Mouse (Mus musculus) adrenal gland, adult (tissue): ENCODE results near the gene Hmbs.
A peak's percentile ranks its signal among the peaks of the same experiment; 100 is the strongest.
"Not testable (repeated sequence)": the region's sequence is repeated elsewhere in the genome, so short reads cannot be mapped to it uniquely, and the experiment has no call there.

ENCODE experiments used
- DNase-seq, 2 experiments: peaks; one replicate each; pipeline ENCODE4 v3.0.0; 2022 to 2023; ENCODE audit warnings: low spot score in 1 of 2; ENCODE audit not compliant: inconsistent age in 2 of 2

Gene Hmbs

GRCm38 (mm10) chr9:44325032-44325767 lies 18.8 kb downstream of the Hmbs start:
- not testable (repeated sequence) for DNase-seq

GRCm38 (mm10) chr9:44324147-44324546 lies 19.9 kb downstream of the Hmbs start:
- DNase-seq, result peak; percentile 73 to 86

DNA sequence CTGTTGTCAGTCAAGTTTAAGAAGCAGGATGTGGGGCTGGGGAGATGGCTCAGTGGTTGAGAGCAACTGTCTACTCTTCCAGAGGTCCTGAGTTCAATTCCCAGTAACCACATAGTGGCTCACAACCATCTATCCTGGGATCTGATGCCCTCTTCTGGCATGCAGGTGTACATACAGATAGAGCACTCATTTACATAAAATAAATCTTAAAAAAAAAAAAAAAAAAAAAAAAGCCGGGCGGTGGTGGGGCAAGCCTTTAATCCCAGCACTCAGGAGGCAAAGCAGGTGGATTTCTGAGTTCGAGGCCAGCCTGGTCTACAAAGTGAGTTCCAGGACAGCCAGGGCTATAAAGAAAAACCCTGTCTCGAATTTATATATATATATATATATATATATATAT lies 20.4 kb downstream of the Hmbs start:
- not testable (repeated sequence) for DNase-seq

DNA sequence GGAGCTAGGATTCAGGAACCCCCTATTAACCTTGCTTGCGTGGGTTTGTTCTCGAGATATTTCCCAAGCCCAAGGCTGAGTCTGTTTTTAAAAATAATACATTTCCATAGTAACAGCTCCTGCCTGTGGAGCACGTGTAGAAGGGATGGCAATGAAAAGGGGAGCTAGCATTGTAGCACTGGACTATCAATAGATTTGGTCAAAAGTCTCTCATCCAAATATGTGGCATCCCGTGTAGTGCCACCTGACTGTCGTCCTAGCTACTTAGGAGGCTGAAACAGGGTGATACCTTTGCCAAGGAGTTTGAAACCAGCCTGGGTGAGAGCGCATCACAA lies 23.3 kb downstream of the Hmbs start:
- DNase-seq, result no peak

DNA sequence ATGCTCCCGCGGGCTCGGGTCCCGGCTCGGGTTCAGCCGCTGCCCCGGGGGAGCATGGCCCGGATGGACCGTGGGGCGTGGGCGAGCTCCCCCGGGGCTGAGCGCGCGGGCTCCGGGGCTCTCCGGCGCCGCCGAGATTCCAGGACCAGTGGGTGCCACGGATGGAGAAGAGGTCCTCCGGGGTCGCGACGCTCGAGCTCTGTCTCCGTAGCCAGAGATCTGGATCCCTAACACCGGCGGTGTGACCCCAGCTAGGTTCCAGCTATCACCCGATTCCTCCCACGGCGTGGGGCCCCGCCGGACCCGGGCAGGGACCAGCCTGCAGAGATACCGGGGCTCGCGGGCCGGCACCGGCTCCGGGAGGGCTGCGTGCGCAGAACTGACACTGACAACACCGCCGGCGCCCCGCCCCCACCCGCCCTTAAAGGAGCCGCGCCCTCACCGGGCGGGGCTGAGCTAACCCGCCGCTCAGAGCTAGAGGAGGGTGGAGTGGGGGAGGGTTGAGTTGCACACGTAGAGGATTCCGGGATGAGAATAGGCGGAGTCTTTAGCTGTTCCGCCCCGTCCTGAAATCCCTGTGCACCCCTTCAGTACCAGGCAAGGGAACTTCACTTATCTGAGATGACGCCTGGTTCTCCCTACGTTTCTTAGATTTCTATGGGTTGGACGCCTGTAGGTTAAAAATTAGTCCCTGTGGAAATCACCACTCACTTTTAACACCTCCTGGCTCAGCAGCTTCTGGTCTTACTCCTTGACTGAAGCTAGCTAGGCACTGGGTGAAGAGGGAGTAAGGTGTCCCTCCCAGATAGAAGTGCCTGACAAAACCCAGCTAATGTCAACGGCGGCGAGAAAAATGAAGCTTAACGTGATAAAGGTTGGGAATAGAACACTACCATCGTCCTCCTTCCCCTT lies 23.9 kb downstream of the Hmbs start, which contains the start of gene C2cd2l:
C2cd2l (minus strand) TSS at position 399 of the 912 bp plus-strand sequence.
- DNase-seq, result peak; percentile 93 to 96

GRCm38 (mm10) chr9:44319105-44319886 lies 24.7 kb downstream of the Hmbs start:
- peak in 1 of 2 experiments; percentile 83 for DNase-seq

- peak in 1 of 2 experiments; percentile 76 for DNase-seq
Observed at GRCm38 (mm10) chr9:44318826-44319095, 25.3 kb downstream of the Hmbs start.

- peak in 1 of 2 experiments; percentile 8 for DNase-seq
Observed at GRCm38 (mm10) chr9:44318076-44318825, 25.8 kb downstream of the Hmbs start.

DNA sequence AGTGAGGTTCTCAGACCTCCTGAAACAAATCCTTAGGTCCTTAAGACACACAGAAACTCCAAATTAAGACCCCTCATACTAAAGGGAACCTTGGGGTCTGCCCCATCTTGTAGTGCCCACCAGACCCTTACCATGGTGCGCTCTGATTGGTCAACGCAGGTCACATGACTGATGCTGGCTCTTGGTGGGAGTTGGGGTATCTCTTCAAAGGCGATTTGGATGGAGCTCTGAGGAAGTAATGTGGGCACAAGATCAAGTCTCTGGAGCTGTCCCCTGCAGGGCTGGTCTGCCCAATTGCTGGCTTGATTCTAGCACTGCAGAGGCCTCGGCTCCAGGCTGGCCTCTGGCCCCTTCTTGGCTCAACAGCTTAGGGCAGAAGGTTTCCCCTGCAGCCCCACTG lies 26.6 kb downstream of the Hmbs start:
- DNase-seq, result no peak

DNA sequence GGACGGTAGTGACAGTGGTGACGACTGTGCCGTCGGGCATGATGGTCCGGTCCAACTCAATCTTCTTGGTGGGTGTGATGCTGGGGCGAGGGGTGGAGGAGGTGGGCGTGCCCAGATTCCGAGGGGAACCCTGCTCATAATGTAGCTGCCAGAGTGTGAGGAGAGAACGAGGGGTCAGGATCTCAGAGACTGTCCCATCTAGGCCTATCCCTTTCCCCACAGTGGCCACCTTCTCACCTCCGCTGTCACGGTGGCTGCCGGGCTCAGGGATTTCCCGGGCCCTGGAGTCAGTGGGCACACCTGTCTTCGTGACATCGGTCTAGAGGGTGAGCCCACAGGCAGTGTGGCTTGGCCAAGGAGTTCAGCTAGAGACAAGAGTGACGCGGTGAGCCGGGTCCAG lies 29.1 kb downstream of the Hmbs start:
- DNase-seq, result no peak

GRCm38 (mm10) chr9:44314257-44314547 lies 29.8 kb downstream of the Hmbs start:
- no peak for DNase-seq

DNA sequence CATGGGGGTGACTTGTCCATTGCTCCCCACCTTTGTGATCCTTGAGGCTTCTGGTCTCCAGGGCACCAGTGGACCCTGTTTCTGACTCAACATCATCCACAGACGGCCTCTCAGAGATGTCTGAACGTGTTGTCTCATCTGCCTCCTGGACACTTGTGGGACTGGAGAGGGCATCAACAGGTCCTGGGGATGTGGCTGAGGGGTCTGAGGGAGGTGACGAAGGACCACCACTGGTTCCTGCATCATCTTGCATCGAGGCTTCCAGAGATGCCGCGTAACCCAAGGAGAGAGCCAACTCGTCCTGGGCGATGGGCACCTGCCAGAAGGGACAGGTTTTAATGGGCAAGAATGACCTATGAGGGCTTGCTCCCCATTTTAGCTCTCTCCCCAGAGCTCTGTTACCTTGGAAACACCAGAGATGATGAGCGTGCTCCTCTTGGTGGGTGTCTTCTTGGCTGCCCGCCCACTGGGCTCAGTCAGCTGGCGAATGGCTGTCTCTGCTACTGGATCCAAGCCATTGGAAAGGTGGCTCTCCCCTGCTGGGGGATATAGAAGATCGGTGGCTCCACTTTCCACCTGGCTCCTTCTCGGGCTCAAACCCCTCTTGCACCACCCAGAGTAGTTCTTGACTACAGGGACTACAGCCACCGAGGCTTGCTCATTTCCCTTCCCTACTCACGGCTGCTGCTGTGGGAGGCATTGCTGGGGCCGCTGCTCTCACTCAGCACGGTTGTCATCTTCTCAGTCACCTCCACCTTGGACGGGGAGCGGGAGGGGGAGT lies 30.4 kb downstream of the Hmbs start:
- DNase-seq, result no peak

GRCm38 (mm10) chr9:44311136-44312134 lies 32.6 kb downstream of the Hmbs start:
- DNase-seq, result peak in 1 of 2 experiments; percentile 79

DNA sequence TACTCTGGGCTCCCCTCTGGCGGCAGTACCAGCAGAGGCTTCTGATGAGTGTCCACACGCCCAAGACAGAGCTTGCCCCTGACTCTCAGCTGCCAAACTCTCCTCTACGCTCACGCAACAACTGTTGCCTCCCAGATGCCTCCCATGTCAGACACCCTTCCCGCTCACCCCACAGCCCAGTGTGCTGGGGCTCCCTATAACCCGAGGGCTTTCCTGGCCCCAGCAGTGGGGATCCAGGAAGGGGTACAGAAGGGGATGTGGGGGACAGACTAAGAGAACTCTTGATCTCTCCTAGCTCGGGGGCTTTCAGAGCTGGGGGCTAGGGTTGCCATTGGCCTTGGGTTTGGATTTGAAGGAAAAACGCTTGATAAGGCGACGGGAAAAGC lies 33.3 kb downstream of the Hmbs start:
- DNase-seq, result no peak

DNA sequence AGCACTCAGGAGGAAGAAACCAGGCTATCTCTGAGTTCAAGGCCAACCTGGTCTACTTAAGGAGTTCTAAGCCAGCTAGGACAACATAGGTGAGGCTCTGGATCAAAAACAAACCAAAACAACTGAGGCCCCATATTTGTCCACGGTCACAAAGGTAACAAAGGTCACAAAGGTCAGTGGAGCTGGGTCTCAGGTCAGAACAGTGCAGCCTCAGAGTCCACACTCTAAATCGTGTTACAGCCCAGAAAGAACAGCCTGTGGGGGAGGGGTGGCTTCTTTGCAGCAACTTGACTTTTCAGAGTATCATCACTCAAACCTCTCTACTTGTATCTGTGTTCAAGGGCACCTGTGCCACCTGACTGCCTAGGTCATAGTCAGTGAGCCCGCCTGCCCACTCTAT lies 34.3 kb downstream of the Hmbs start:
- no peak for DNase-seq

DNA sequence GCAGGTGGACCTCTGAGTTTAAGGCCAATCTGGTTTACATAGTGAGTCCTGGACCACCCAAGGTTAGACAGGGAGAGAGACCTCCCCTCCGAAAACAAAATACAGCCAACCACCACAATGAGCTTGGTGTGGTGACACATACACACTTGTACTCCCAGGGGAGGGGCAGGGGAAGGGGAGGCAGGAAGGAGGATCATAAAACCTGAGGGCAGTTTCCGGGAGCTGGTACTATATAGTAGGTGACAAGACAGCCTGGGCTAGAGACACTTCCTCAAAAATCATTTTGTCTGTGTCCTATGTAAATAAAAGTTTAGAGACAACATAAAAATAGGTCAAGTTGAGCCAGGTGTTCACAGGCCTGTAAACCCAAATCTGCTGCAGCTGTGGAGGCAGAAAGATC lies 36.8 kb downstream of the Hmbs start:
- no peak for DNase-seq

GRCm38 (mm10) chr9:44306532-44306931 lies 37.5 kb downstream of the Hmbs start:
- no peak for DNase-seq

- peak; percentile 99 for DNase-seq
Observed at GRCm38 (mm10) chr9:44305466-44306079, 38.5 kb downstream of the Hmbs start, which contains the start of gene Hinfp. Gene Hinfp (minus strand): TSS chr9:44305671.

DNA sequence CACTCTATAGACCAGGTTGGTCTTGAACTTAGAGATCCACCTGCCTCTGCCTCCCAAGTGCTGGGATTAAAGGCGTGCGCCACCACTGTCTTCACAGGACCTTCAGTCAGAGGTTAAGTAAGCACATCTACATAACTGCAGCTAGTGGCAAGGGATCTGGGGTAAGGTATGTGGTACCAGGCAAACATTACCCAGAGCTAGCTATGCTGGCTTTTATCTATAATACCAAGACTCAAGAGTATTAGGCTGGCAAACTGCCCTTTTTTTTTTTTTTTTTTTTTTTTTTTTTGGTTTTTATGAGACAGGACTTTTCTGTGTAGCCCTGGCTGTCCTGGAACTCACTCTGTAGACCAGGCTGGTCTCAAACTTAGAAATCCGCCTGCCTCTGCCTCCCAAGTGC lies 44.0 kb downstream of the Hmbs start:
- not testable (repeated sequence) for DNase-seq
